ENCODE assay signal across 7 mouse cellular contexts in genomic region chr2:132305988-132306387, GRCm38 (mm10). TPM values are rescaled to one million over a fixed set of nuclear protein-coding genes. Genes with fewer than 3 reads are reported as not detected.
A peak's percentile ranks its signal among the peaks of the same experiment; 100 is the strongest.
DNase-seq lines count a peak whose midpoint lies in the region; ATAC-seq and TF ChIP-seq lines count a peak whose summit lies in the region.

No protein-coding gene starts in this region.

- peak; percentile 84 for TF ChIP-seq CTCF in ES-Bruce4 (IDR thresholded peaks at IDR 0.05; ENCODE audit: low read depth, low read length)
- peak; percentile 59 for TF ChIP-seq CTCF in brain, embryonic 14.5 days (IDR thresholded peaks at IDR 0.05; ENCODE audit: borderline replicate concordance, extremely low read depth, insufficient read depth, insufficient read length)
- peak; percentile 63; the same call in 1 of the 2 replicates for TF ChIP-seq CTCF in small intestine, adult 2 months (IDR thresholded peaks at IDR 0.05; ENCODE audit: extremely low read depth, insufficient read length, insufficient replicate concordance, low read depth, low read length)

- no peak overlapping the region for H3K27ac ChIP-seq in liver, embryonic 11.5 days (ENCODE audit: low read depth, low read length)
- H3K27ac ChIP-seq in ES-Bruce4 (ENCODE audit: insufficient read depth, low read length) = no peak overlapping the region
- H3K27ac ChIP-seq in small intestine, adult 2 months (ENCODE audit: insufficient read depth, low read depth, low read length) = no peak overlapping the region

- DNase-seq in liver = peak; percentile 26
- DNase-seq in liver, embryonic 11.5 days (ENCODE audit: low spot score) = no peak
- DNase-seq in brain, embryonic 14.5 days (ENCODE audit: low read depth) = no peak
- DNase-seq in frontal cortex, postnatal 36 days (ENCODE audit: low spot score in 2 of 2) = no peak
- no peak for DNase-seq in neural tube, embryonic 10.5 days (ENCODE audit: extremely low spot score, low spot score)

- 46% methylated on average over 4 of the region's 4 CpGs for WGBS in liver, embryonic 11.5 days
- 58% methylated on average over 4 of the region's 4 CpGs for WGBS in small intestine, adult 2 months

- no peak for TF ChIP-seq EP300 in ES-Bruce4 (IDR thresholded peaks at IDR 0.05; ENCODE audit: insufficient read depth, low read depth, low read length)

- H3K36me3 ChIP-seq in liver, embryonic 11.5 days (ENCODE audit: control insufficient read depth, insufficient read depth, low read length) = peaks cover 13% of the 10 kb centered on the region; the same call in 1 of the 2 replicates
- H3K36me3 ChIP-seq in ES-Bruce4 (ENCODE audit: control insufficient read depth, insufficient read depth, low read length, poor library complexity, severe bottlenecking) = peaks cover 30% of the 10 kb centered on the region
- peaks cover 46% of the 10 kb centered on the region for H3K36me3 ChIP-seq in small intestine, adult 2 months (ENCODE audit: control insufficient read depth, insufficient read depth, low read length)

- H3K27me3 ChIP-seq in liver, embryonic 11.5 days (replicated peaks; ENCODE audit: control insufficient read depth, insufficient read depth, low read length) = no peaks in the 10 kb centered on the region
- H3K27me3 ChIP-seq in ES-Bruce4 (ENCODE audit: control insufficient read depth, insufficient read depth, low read length, poor library complexity, severe bottlenecking) = no peaks in the 10 kb centered on the region
- no peaks in the 10 kb centered on the region for H3K27me3 ChIP-seq in small intestine, adult 2 months (ENCODE audit: control insufficient read depth, insufficient read depth, low read length)

- H3K4me2 ChIP-seq in liver, embryonic 11.5 days = no peak overlapping the region

- no peak overlapping the region for H3K9ac ChIP-seq in liver, embryonic 11.5 days (ENCODE audit: low read depth, low read length)
- no peak overlapping the region for H3K9ac ChIP-seq in ES-Bruce4 (ENCODE audit: low read depth, poor library complexity, severe bottlenecking)

- H3K4me3 ChIP-seq in liver, embryonic 11.5 days (ENCODE audit: low read depth, low read length) = no peak overlapping the region
- no peak overlapping the region for H3K4me3 ChIP-seq in ES-Bruce4 (ENCODE audit: low read depth, low read length)
- H3K4me3 ChIP-seq in small intestine, adult 2 months (ENCODE audit: low read depth, low read length) = no peak overlapping the region

- ATAC-seq in liver, embryonic 11.5 days (replicated peaks; ENCODE audit: low FRiP score) = no peak; the same call in 1 of the 2 replicates

- H3K9me3 ChIP-seq in liver, embryonic 11.5 days (ENCODE audit: control insufficient read depth, low read length) = no peaks in the 10 kb centered on the region
- no peaks in the 10 kb centered on the region for H3K9me3 ChIP-seq in ES-Bruce4 (replicated peaks; ENCODE audit: control insufficient read depth, insufficient read depth, low read length, poor library complexity, severe bottlenecking)

- peaks cover 13% of the 10 kb centered on the region; the same call in 1 of the 2 replicates for H3K4me1 ChIP-seq in liver, embryonic 11.5 days (replicated peaks; ENCODE audit: control insufficient read depth, insufficient read depth, low read length)
- no peaks in the 10 kb centered on the region for H3K4me1 ChIP-seq in ES-Bruce4 (ENCODE audit: control insufficient read depth, insufficient read depth, low read length)
- no peaks in the 10 kb centered on the region for H3K4me1 ChIP-seq in small intestine, adult 2 months (ENCODE audit: control insufficient read depth, insufficient read depth, insufficient read length, low read length)

- TF ChIP-seq POLR2A in ES-Bruce4 (IDR thresholded peaks at IDR 0.05; ENCODE audit: insufficient read depth, low read length) = no peak
- TF ChIP-seq POLR2A in brain, embryonic 14.5 days (IDR thresholded peaks at IDR 0.05; ENCODE audit: borderline replicate concordance, extremely low read depth, insufficient read depth, insufficient read length, poor library complexity, severe bottlenecking) = no peak
- TF ChIP-seq POLR2A in small intestine, adult 2 months (IDR thresholded peaks at IDR 0.05; ENCODE audit: low read depth, low read length) = no peak

RNA-seq across cellular contexts. Expression of gene Cds2, which starts 43.0 kb away (rescaled TPM):
- polyA plus RNA-seq in liver, embryonic 11.5 days (2014; fragmentation: Nextera tagmentation; extraction: Ambion mirVana) = 12.9 and 19.0 TPM in 2 replicates
- polyA plus RNA-seq in ES-Bruce4 (2011; ENCODE audit: insufficient read depth, insufficient read length, low read depth, missing spikeins) = 74.3 and 83.4 TPM in 2 replicates
- 39.5 and 59.5 TPM in 2 replicates for polyA plus RNA-seq in brain, embryonic 14.5 days (2012; rRNA removed)
- 9.6 and 21.2 TPM in 2 replicates for polyA plus RNA-seq in small intestine, adult 2 months (2012; rRNA removed)

RNA-seq across cellular contexts. Expression of gene Pcna, which starts 52.9 kb away (rescaled TPM):
- polyA plus RNA-seq in liver, embryonic 11.5 days (2014; fragmentation: Nextera tagmentation; extraction: Ambion mirVana) = 415 and 419 TPM in 2 replicates
- 355 and 368 TPM in 2 replicates for polyA plus RNA-seq in ES-Bruce4 (2011; ENCODE audit: insufficient read depth, insufficient read length, low read depth, missing spikeins)
- polyA plus RNA-seq in brain, embryonic 14.5 days (2012; rRNA removed) = 158 and 255 TPM in 2 replicates
- 32.6 and 54.9 TPM in 2 replicates for polyA plus RNA-seq in small intestine, adult 2 months (2012; rRNA removed)

RNA-seq across cellular contexts. Expression of gene Tmem230, which starts 58.4 kb away (rescaled TPM):
- 37.9 and 38.2 TPM in 2 replicates for polyA plus RNA-seq in liver, embryonic 11.5 days (2014; fragmentation: Nextera tagmentation; extraction: Ambion mirVana)
- polyA plus RNA-seq in ES-Bruce4 (2011; ENCODE audit: insufficient read depth, insufficient read length, low read depth, missing spikeins) = 46.0 and 47.7 TPM in 2 replicates
- polyA plus RNA-seq in brain, embryonic 14.5 days (2012; rRNA removed) = 56.9 and 77.4 TPM in 2 replicates
- 112 and 227 TPM in 2 replicates for polyA plus RNA-seq in small intestine, adult 2 months (2012; rRNA removed)
